Mouse (Mus musculus) stomach, embryonic 15.5 days (tissue): ENCODE data around the gene Psg28. TPM values are rescaled to one million over a fixed set of nuclear protein-coding genes. Genes with fewer than 3 reads are reported as not detected.
"Not testable (repeated sequence)": the region's sequence is repeated elsewhere in the genome, so short reads cannot be mapped to it uniquely, and the experiment has no call there.

ENCODE experiments used
- ATAC-seq: fragments of 200-750 bp; cut with Nextera tagmentation; 2 replicates; pipeline ENCODE4 v1.8.0; 2017; ENCODE audit warnings: low read depth, moderate number of reproducible peaks, moderate TSS enrichment; ENCODE audit not compliant: insufficient read depth, low FRiP score
- H3K27ac ChIP-seq: fragments of 300-500 bp; sonication (generic); 2 replicates; pipeline ENCODE4 v1.5.1; 2015; ENCODE audit warnings: mild to moderate bottlenecking, inconsistent platforms
- H3K27me3 ChIP-seq: fragments of 300-500 bp; sonication (generic); replicated peaks from 2 replicates; pipeline ENCODE4 v1.6.1; 2015; ENCODE audit warnings: inconsistent platforms
- H3K36me3 ChIP-seq: fragments of 300-500 bp; sonication (generic); 2 replicates; pipeline ENCODE4 v1.6.1; 2015; ENCODE audit warnings: inconsistent platforms
- H3K4me1 ChIP-seq: fragments of 300-500 bp; sonication (generic); 2 replicates; pipeline ENCODE4 v1.6.1; 2015; ENCODE audit warnings: inconsistent platforms
- H3K4me2 ChIP-seq: fragments of 300-500 bp; sonication (generic); 2 replicates; pipeline ENCODE4 v1.6.1; 2015; ENCODE audit warnings: mild to moderate bottlenecking, inconsistent platforms
- H3K4me3 ChIP-seq: fragments of 300-500 bp; sonication (generic); replicated peaks from 2 replicates; pipeline ENCODE4 v1.5.1; 2015; ENCODE audit warnings: inconsistent platforms
- H3K9ac ChIP-seq: fragments of 300-500 bp; sonication (generic); 2 replicates; pipeline ENCODE4 v1.6.1; 2015; ENCODE audit warnings: inconsistent platforms
- H3K9me3 ChIP-seq: fragments of 300-500 bp; sonication (generic); 2 replicates; pipeline ENCODE4 v1.6.1; 2016; ENCODE audit warnings: inconsistent platforms
- WGBS: fragments of 180-500 bp; shearing (Covaris S2); methylation state at CpG from one replicate; pipeline ENCODE4 v1.1.7; 2015; 5-methylcytosine and 5-hydroxymethylcytosine counted together
- microRNA-seq: library from miRNA; unstranded; fragments of <30 nt; microRNA quantifications from one replicate; pipeline ENCODE4, GENCODE M21; 2016
- polyA plus RNA-seq: library from polyadenylated mRNA; unstranded; fragments of >200 nt; fragmentation: Nextera tagmentation; extraction: Ambion mirVana; gene quantifications from 2 replicates; pipeline ENCODE4 v1.2.1, GENCODE M21; 2015

Psg28 gene
- polyA plus RNA-seq = not detected in 2 replicates

DNA sequence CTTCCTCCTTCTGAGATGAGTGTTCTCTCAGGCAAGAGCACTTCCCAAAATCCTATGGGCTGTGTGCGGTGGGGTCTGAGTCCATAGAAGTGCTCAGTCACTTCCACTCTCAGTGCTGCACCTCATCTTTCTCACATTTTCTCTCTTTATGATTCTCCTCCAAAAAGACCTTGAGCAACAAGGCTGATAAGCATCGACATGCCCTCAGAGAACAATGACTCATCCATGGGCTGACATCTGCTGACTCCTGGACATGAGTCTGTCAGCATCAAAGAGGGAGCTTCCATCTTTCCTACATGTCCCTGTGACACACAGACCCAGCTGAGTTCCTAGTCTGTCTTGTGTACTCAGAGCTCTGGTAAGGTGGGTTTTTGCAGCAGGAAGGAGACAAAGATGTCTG lies at the start of gene Psg28:
TSS of gene Psg28 (minus strand) at position 101 of the 400 bp plus-strand sequence.
- 79% methylated on average over 2 of the region's 2 CpGs for WGBS
- not testable (repeated sequence) for H3K27ac ChIP-seq, H3K36me3 ChIP-seq, H3K9ac ChIP-seq, H3K4me2 ChIP-seq, H3K4me1 ChIP-seq, H3K9me3 ChIP-seq, ATAC-seq, H3K4me3 ChIP-seq, H3K27me3 ChIP-seq

DNA sequence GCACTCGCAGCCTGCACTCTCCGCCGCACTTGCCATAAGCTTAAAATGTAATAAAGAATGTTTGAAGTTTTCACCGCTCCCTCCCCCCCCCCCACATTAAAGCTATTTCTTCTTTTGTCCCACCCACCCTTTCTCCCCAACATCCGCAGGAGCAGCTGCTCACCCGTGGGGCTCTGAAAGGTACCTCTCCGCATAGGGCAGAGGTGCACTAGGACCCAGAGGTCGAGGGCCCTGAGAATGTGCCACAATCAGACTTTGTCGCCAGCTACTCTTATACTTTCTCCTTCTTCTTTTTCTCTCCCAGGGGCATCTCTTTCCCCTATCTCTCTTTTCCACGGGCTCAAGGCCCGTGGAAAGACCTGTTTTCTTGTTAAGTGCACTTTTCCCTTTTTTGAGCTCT lies 28.4 kb downstream of the Psg28 start:
- H3K36me3 ChIP-seq = no peaks in the 10 kb centered on the region
- no peaks in the 10 kb centered on the region for H3K4me1 ChIP-seq
- ATAC-seq = no peak
- H3K27me3 ChIP-seq = no peaks in the 10 kb centered on the region
- H3K4me2 ChIP-seq = no peak overlapping the region
- 37% methylated on average over 10 of the region's 11 CpGs for WGBS
- H3K9me3 ChIP-seq = no peaks in the 10 kb centered on the region
- H3K4me3 ChIP-seq = no peak overlapping the region
- no peak overlapping the region for H3K27ac ChIP-seq
- no peak overlapping the region for H3K9ac ChIP-seq

DNA sequence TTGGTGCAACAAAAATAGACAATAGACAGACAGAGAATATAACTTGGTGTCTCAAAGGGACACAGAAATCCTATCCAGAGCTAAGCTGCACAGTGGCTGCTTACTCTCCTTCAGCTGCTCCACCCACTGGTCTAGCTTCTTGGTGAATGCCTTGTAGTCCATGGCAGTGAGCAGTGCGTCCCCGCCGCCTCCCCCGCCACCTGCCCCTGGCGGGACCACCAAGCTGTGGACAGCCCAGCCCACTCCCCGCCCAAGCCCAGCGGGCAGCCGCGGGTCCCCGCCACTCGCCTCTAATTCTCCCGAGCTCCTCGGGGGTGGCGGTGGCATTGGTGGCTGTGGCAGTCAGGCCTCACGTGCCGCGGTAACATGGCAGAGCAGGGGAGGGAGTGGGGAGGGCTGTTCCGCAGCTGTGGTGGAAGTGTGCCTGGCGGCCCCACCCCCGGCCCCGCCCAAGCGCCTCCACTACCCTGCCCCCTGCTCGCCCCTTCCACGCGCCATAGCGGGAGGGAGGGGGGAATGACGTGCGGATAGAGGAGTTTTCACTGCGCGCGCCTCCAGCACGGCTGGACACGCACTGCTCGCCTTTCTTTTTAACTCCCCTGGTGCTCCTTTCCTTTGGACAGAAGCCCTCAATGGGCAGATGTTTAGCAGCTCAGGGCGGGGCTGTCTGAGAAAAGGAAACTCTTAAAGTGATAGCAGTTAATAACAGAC lies 29.2 kb downstream of the Psg28 start:
- H3K9me3 ChIP-seq = no peaks in the 10 kb centered on the region
- H3K4me3 ChIP-seq = 0 out of 2 replicates have a peak overlapping the region, but pooled peaks have one; percentile 16
- H3K27ac ChIP-seq = no peak overlapping the region
- H3K27me3 ChIP-seq = no peaks in the 10 kb centered on the region
- no peaks in the 10 kb centered on the region for H3K4me1 ChIP-seq
- no peak overlapping the region for H3K9ac ChIP-seq
- 21% methylated on average over 30 of the region's 35 CpGs for WGBS
- H3K4me2 ChIP-seq = no peak overlapping the region
- peak; percentile 22; the same call in 1 of the 2 replicates for ATAC-seq
- H3K36me3 ChIP-seq = no peaks in the 10 kb centered on the region

DNA sequence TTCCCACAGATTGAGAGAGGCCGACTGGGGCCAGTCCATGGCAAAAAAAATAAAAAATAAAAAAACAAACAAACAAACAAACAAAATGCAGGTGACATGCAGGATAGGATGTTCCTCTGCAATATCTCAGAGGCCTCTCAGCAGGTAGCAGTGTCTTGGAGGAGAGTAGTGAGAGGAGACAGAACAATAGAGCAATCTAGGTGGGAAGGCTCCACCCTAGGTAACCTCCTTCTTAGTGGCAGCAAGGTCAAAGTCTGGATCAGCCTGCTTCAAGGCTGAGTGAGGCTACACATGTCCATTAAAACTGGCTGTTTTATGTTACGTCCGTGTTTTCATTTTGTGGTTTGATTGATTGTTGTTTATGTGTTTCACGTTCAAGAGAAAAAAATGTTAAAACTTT lies 40.4 kb downstream of the Psg28 start:
- H3K4me1 ChIP-seq, H3K9ac ChIP-seq, H3K4me3 ChIP-seq, H3K36me3 ChIP-seq, H3K9me3 ChIP-seq, H3K27me3 ChIP-seq, H3K27ac ChIP-seq, H3K4me2 ChIP-seq, ATAC-seq: not testable (repeated sequence)
- WGBS = 62% methylated on average over 4 of the region's 4 CpGs

DNA sequence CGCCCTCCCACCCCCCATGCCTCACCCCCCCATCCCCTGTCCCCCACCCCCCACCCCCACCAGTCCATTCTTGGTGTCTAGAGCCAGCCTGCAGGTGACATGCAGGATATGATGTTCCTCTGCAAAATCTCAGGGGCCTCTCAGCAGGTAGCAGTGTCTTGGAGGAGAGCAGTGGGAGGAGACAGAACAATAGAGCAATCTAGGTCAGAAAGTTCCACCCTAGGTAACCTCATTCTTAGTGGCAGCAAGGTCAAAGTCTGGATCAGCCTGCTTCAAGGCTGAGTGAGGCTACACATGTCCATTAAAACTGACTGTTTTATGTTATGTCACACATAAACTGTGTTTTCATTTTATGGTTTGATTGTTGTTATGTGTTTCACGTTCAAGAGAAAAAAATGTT lies 53.5 kb downstream of the Psg28 start:
- 56% methylated on average over 2 of the region's 2 CpGs for WGBS
- H3K27ac ChIP-seq = no peak overlapping the region
- no peaks in the 10 kb centered on the region for H3K36me3 ChIP-seq
- no peak overlapping the region for H3K4me2 ChIP-seq
- no peaks in the 10 kb centered on the region for H3K4me1 ChIP-seq
- H3K4me3 ChIP-seq = no peak overlapping the region
- H3K27me3 ChIP-seq = no peaks in the 10 kb centered on the region
- no peak for ATAC-seq
- H3K9ac ChIP-seq = no peak overlapping the region
- no peaks in the 10 kb centered on the region for H3K9me3 ChIP-seq

Small RNA genes within 50 kb of the gene (microRNA-seq; reads per million reads assigned to microRNA genes)
- gene Gm24715 = not detected

Other genes with a start within 250 kb of the Psg28 start
- not detected in 2 replicates for gene Mill1, start 186.7 kb downstream of the Psg28 start, polyA plus RNA-seq
- not detected in 2 replicates for gene Psg18, start 77.0 kb downstream of the Psg28 start, polyA plus RNA-seq
- not detected in 2 replicates for gene Psg26, start 52.1 kb upstream of the Psg28 start, polyA plus RNA-seq
- gene Psg25, start 100.2 kb upstream of the Psg28 start, polyA plus RNA-seq = 0.04 TPM in 1 of 2 replicates, not detected in the other
- not detected in 2 replicates for gene Psg27, start 135.3 kb upstream of the Psg28 start, polyA plus RNA-seq
- gene Psg23, start 184.5 kb upstream of the Psg28 start, polyA plus RNA-seq = not detected in 2 replicates
- not detected in 2 replicates for gene Psg21, start 224.7 kb upstream of the Psg28 start, polyA plus RNA-seq